Mouse (Mus musculus): Measurements from ENCODE around the gene Sos1. TPM values are rescaled to one million over a fixed set of nuclear protein-coding genes. Genes with fewer than 3 reads are reported as not detected.

The Sos1 gene
- polyA plus RNA-seq, 1 experiment: 4.2 TPM

GRCm38 (mm10) chr17:80518811-80519210 lies 38.6 kb upstream of the Sos1 start:
- Histone ChIP-seq H3ac (ENCODE audit: control insufficient read depth, insufficient read length, low read depth) (no peak overlapping the region), H3K27me3 (ENCODE audit: control insufficient read depth, insufficient read depth, insufficient read length) (no peaks in the 10 kb centered on the region), H3K36me3 (ENCODE audit: control insufficient read depth, insufficient read depth) (no peaks in the 10 kb centered on the region), H3K79me3 (ENCODE audit: low read depth) (no peaks in the 10 kb centered on the region), H3K79me2 (ENCODE audit: control insufficient read depth, insufficient read depth) (no peaks in the 10 kb centered on the region), H3K4me3 (ENCODE audit: insufficient read depth, poor library complexity, severe bottlenecking) (no peak overlapping the region)
- TF ChIP-seq USF1 (IDR thresholded peaks at IDR 0.05; ENCODE audit: low read depth) (no peak), MYOG (IDR thresholded peaks at IDR 0.05; ENCODE audit: control insufficient read depth, extremely low read depth, insufficient read length) (no peak), MYOD1 (IDR thresholded peaks at IDR 0.05; ENCODE audit: control insufficient read depth, insufficient read length, low read depth) (no peak), MAX (IDR thresholded peaks at IDR 0.05) (no peak), FOSL1 (IDR thresholded peaks at IDR 0.05; ENCODE audit: insufficient read depth, low read length, poor library complexity, severe bottlenecking) (no peak), CEBPB (IDR thresholded peaks at IDR 0.05; ENCODE audit: low read depth) (no peak), CTCF (IDR thresholded peaks at IDR 0.05; ENCODE audit: control insufficient read depth, insufficient read depth, insufficient read length) (no peak)

GRCm38 (mm10) chr17:80517244-80517643 lies 37.0 kb upstream of the Sos1 start:
- H3K79me3 ChIP-seq (ENCODE audit: low read depth): no peaks in the 10 kb centered on the region
- H3K27me3 ChIP-seq (ENCODE audit: control insufficient read depth, insufficient read depth, insufficient read length): no peaks in the 10 kb centered on the region
- H3K4me3 ChIP-seq (ENCODE audit: insufficient read depth, poor library complexity, severe bottlenecking): no peak overlapping the region
- TF ChIP-seq CEBPB (IDR thresholded peaks at IDR 0.05; ENCODE audit: low read depth): no peak
- TF ChIP-seq CTCF (IDR thresholded peaks at IDR 0.05; ENCODE audit: control insufficient read depth, insufficient read depth, insufficient read length): no peak
- no peak for TF ChIP-seq MAX (IDR thresholded peaks at IDR 0.05)
- TF ChIP-seq MYOD1 (IDR thresholded peaks at IDR 0.05; ENCODE audit: control insufficient read depth, insufficient read length, low read depth): no peak
- TF ChIP-seq MYOG (IDR thresholded peaks at IDR 0.05; ENCODE audit: control insufficient read depth, extremely low read depth, insufficient read length): no peak
- no peak for TF ChIP-seq FOSL1 (IDR thresholded peaks at IDR 0.05; ENCODE audit: insufficient read depth, low read length, poor library complexity, severe bottlenecking)
- TF ChIP-seq USF1 (IDR thresholded peaks at IDR 0.05; ENCODE audit: low read depth): no peak
- H3K36me3 ChIP-seq (ENCODE audit: control insufficient read depth, insufficient read depth): no peaks in the 10 kb centered on the region
- no peaks in the 10 kb centered on the region for H3K79me2 ChIP-seq (ENCODE audit: control insufficient read depth, insufficient read depth)
- no peak overlapping the region for H3ac ChIP-seq (ENCODE audit: control insufficient read depth, insufficient read length, low read depth)

GRCm38 (mm10) chr17:80515956-80516355 lies 35.7 kb upstream of the Sos1 start:
- H3K4me3 ChIP-seq (ENCODE audit: insufficient read depth, poor library complexity, severe bottlenecking): no peak overlapping the region
- no peaks in the 10 kb centered on the region for H3K79me3 ChIP-seq (ENCODE audit: low read depth)
- H3ac ChIP-seq (ENCODE audit: control insufficient read depth, insufficient read length, low read depth): no peak overlapping the region
- no peaks in the 10 kb centered on the region for H3K27me3 ChIP-seq (ENCODE audit: control insufficient read depth, insufficient read depth, insufficient read length)
- no peaks in the 10 kb centered on the region for H3K79me2 ChIP-seq (ENCODE audit: control insufficient read depth, insufficient read depth)
- TF ChIP-seq MAX (IDR thresholded peaks at IDR 0.05) (no peak), CEBPB (IDR thresholded peaks at IDR 0.05; ENCODE audit: low read depth) (no peak), MYOD1 (IDR thresholded peaks at IDR 0.05; ENCODE audit: control insufficient read depth, insufficient read length, low read depth) (no peak), MYOG (IDR thresholded peaks at IDR 0.05; ENCODE audit: control insufficient read depth, extremely low read depth, insufficient read length) (no peak), USF1 (IDR thresholded peaks at IDR 0.05; ENCODE audit: low read depth) (no peak), CTCF (IDR thresholded peaks at IDR 0.05; ENCODE audit: control insufficient read depth, insufficient read depth, insufficient read length) (no peak), FOSL1 (IDR thresholded peaks at IDR 0.05; ENCODE audit: insufficient read depth, low read length, poor library complexity, severe bottlenecking) (no peak)
- no peaks in the 10 kb centered on the region for H3K36me3 ChIP-seq (ENCODE audit: control insufficient read depth, insufficient read depth)

- no peak overlapping the region for H3K4me3 ChIP-seq (ENCODE audit: insufficient read depth, poor library complexity, severe bottlenecking)
- TF ChIP-seq MYOG (IDR thresholded peaks at IDR 0.05; ENCODE audit: control insufficient read depth, extremely low read depth, insufficient read length): no peak
- TF ChIP-seq MYOD1 (IDR thresholded peaks at IDR 0.05; ENCODE audit: control insufficient read depth, insufficient read length, low read depth): no peak
- TF ChIP-seq USF1 (IDR thresholded peaks at IDR 0.05; ENCODE audit: low read depth): no peak
- no peak for TF ChIP-seq FOSL1 (IDR thresholded peaks at IDR 0.05; ENCODE audit: insufficient read depth, low read length, poor library complexity, severe bottlenecking)
- no peak for TF ChIP-seq MAX (IDR thresholded peaks at IDR 0.05)
- no peak for TF ChIP-seq CEBPB (IDR thresholded peaks at IDR 0.05; ENCODE audit: low read depth)
- TF ChIP-seq CTCF (IDR thresholded peaks at IDR 0.05; ENCODE audit: control insufficient read depth, insufficient read depth, insufficient read length): no peak
- no peaks in the 10 kb centered on the region for H3K27me3 ChIP-seq (ENCODE audit: control insufficient read depth, insufficient read depth, insufficient read length)
- H3K36me3 ChIP-seq (ENCODE audit: control insufficient read depth, insufficient read depth): no peaks in the 10 kb centered on the region
- no peaks in the 10 kb centered on the region for H3K79me3 ChIP-seq (ENCODE audit: low read depth)
- no peak overlapping the region for H3ac ChIP-seq (ENCODE audit: control insufficient read depth, insufficient read length, low read depth)
- H3K79me2 ChIP-seq (ENCODE audit: control insufficient read depth, insufficient read depth): no peaks in the 10 kb centered on the region
Measured at GRCm38 (mm10) chr17:80515513-80515912, 35.3 kb upstream of the Sos1 start.

GRCm38 (mm10) chr17:80513766-80514165 lies 33.5 kb upstream of the Sos1 start:
- H3K79me3 ChIP-seq (ENCODE audit: low read depth): no peaks in the 10 kb centered on the region
- no peaks in the 10 kb centered on the region for H3K36me3 ChIP-seq (ENCODE audit: control insufficient read depth, insufficient read depth)
- no peak overlapping the region for H3ac ChIP-seq (ENCODE audit: control insufficient read depth, insufficient read length, low read depth)
- no peak overlapping the region for H3K4me3 ChIP-seq (ENCODE audit: insufficient read depth, poor library complexity, severe bottlenecking)
- H3K27me3 ChIP-seq (ENCODE audit: control insufficient read depth, insufficient read depth, insufficient read length): no peaks in the 10 kb centered on the region
- H3K79me2 ChIP-seq (ENCODE audit: control insufficient read depth, insufficient read depth): no peaks in the 10 kb centered on the region
- TF ChIP-seq MAX (IDR thresholded peaks at IDR 0.05) (no peak), MYOD1 (IDR thresholded peaks at IDR 0.05; ENCODE audit: control insufficient read depth, insufficient read length, low read depth) (no peak), MYOG (IDR thresholded peaks at IDR 0.05; ENCODE audit: control insufficient read depth, extremely low read depth, insufficient read length) (no peak), FOSL1 (IDR thresholded peaks at IDR 0.05; ENCODE audit: insufficient read depth, low read length, poor library complexity, severe bottlenecking) (no peak), CEBPB (IDR thresholded peaks at IDR 0.05; ENCODE audit: low read depth) (no peak)

GRCm38 (mm10) chr17:80510459-80510855 lies 30.2 kb upstream of the Sos1 start:
- Histone ChIP-seq H3K4me3 (ENCODE audit: insufficient read depth, poor library complexity, severe bottlenecking) (no peak overlapping the region), H3K79me2 (ENCODE audit: control insufficient read depth, insufficient read depth) (no peaks in the 10 kb centered on the region), H3K27me3 (ENCODE audit: control insufficient read depth, insufficient read depth, insufficient read length) (no peaks in the 10 kb centered on the region), H3ac (ENCODE audit: control insufficient read depth, insufficient read length, low read depth) (no peak overlapping the region), H3K79me3 (ENCODE audit: low read depth) (no peaks in the 10 kb centered on the region), H3K36me3 (ENCODE audit: control insufficient read depth, insufficient read depth) (no peaks in the 10 kb centered on the region)
- no peak for TF ChIP-seq MAX (IDR thresholded peaks at IDR 0.05)
- TF ChIP-seq FOSL1 (IDR thresholded peaks at IDR 0.05; ENCODE audit: insufficient read depth, low read length, poor library complexity, severe bottlenecking): no peak
- TF ChIP-seq CEBPB (IDR thresholded peaks at IDR 0.05; ENCODE audit: low read depth): no peak
- TF ChIP-seq USF1 (IDR thresholded peaks at IDR 0.05; ENCODE audit: low read depth): no peak
- TF ChIP-seq MYOG (IDR thresholded peaks at IDR 0.05; ENCODE audit: control insufficient read depth, extremely low read depth, insufficient read length): no peak
- TF ChIP-seq MYOD1 (IDR thresholded peaks at IDR 0.05; ENCODE audit: control insufficient read depth, insufficient read length, low read depth): no peak
- no peak for TF ChIP-seq CTCF (IDR thresholded peaks at IDR 0.05; ENCODE audit: control insufficient read depth, insufficient read depth, insufficient read length)
